Mouse (Mus musculus) E14TG2a.4 (cell line): ENCODE data around the gene Rasgef1b.

Source experiments
- CTCF ChIP-seq: conservative IDR thresholded peaks from 2 replicates; pipeline ENCODE4 v1.5.1; 2014; ENCODE audit warnings: low read length
- NANOG ChIP-seq: IDR thresholded peaks from 2 replicates; pipeline ENCODE4 v1.6.1; 2014; ENCODE audit warnings: borderline replicate concordance, low read length, mixed read lengths
- POU5F1 ChIP-seq: IDR thresholded peaks from 2 replicates; pipeline ENCODE4 v1.6.1; 2014; ENCODE audit warnings: low read length, borderline replicate concordance

GRCm38 (mm10) chr5:99387185-99387981 lies 341.5 kb downstream of the Rasgef1b start:
- TF ChIP-seq CTCF (no peak), NANOG (no peak), POU5F1 (no peak)
